Mouse (Mus musculus) small intestine, adult 2 months (tissue): ENCODE results near the gene Srcap.

Experiments used
- CTCF ChIP-seq: fragments of 200-500 bp; IDR thresholded peaks from 2 replicates; pipeline ENCODE4 v1.5.1; 2012; ENCODE audit warnings: low read depth, mild to moderate bottlenecking, control low read depth, inconsistent platforms, low read length, moderate library complexity, mixed read lengths; ENCODE audit not compliant: insufficient replicate concordance, insufficient read length; ENCODE audit errors: extremely low read depth
- POLR2A ChIP-seq: fragments of 200-500 bp; IDR thresholded peaks from 2 replicates; pipeline ENCODE4 v1.6.1; 2012; ENCODE audit warnings: low read depth, mild to moderate bottlenecking, control low read depth, inconsistent platforms, low read length, moderate library complexity

- TF ChIP-seq POLR2A = no peak
- TF ChIP-seq CTCF = no peak
These were observed 91.1 kb downstream of the Srcap start for GRCm38 (mm10) chr7:127602903-127603302.
